Mouse (Mus musculus): ENCODE measurements around the gene Cdc42ep2.
A peak's percentile ranks its signal among the peaks of the same experiment; 100 is the strongest.

Cdc42ep2 gene

DNA sequence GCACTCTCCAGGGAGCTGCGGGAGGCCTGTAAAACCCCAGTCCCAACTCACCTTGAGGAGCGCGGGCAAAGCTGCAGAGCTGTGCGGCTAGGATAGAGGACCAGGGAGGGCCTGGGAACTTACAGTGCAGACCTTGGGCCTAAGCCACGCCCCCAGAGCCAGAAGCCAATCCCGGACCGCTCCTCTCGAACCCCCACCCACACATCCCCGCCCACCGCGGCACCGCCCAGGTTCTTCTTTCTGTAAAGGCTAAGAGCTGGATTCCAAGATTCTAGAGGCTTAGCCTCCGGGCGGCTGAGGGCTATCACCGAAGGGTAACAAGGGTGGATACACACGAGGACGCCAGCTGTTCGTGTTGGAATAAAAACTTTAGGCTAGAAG is at the start of gene Cdc42ep2:
Gene Cdc42ep2, minus strand, starts transcription at position 104 of the 381 bp plus-strand sequence.
- DNase-seq = peak; percentile 97

DNA sequence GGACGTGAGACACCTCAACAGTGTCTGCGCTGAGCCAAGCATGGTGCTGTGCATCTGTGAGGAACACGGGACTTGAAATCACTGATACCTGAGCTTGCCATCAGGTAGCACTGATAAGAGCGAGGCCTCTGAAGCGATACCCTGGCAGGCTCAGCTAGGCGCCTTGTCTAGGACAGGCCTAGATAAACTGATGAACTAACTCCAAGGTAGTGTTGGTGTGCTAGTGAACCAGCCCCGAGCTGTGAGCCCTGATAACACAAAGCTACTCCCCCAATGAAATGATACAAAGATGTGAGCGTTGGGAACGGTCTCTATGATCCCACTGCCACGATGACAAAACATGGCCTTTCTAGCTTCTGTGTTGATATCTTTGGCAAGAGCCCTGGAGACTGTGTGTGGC is 43.0 kb upstream of the Cdc42ep2 start:
- DNase-seq = no peak

GRCm38 (mm10) chr19:5966786-5967185 is 42.2 kb upstream of the Cdc42ep2 start:
- DNase-seq = no peak

DNA sequence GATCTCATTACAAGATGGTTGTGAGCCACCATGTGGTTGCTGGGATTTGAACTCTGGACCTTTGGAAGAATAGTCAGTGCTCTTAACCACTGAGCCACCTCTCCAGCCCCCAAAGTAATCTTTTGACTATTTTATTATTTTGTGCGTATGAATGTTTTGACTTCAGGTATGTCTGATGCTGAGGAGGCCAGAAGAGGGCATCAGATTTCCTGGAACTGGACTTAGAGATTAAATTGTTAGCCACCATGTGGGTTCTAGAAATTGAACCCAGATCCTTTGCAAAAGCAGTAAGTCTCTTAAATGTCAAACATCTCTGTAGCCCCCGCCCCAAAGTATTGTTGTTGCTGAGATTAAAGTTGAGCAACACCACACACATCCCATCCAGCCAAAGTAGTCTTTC is 41.3 kb upstream of the Cdc42ep2 start:
- no peak for DNase-seq

GRCm38 (mm10) chr19:5965280-5965679 is 40.7 kb upstream of the Cdc42ep2 start:
- DNase-seq = peak; percentile 84

GRCm38 (mm10) chr19:5964804-5965203 is 40.2 kb upstream of the Cdc42ep2 start:
- DNase-seq = no peak

DNA sequence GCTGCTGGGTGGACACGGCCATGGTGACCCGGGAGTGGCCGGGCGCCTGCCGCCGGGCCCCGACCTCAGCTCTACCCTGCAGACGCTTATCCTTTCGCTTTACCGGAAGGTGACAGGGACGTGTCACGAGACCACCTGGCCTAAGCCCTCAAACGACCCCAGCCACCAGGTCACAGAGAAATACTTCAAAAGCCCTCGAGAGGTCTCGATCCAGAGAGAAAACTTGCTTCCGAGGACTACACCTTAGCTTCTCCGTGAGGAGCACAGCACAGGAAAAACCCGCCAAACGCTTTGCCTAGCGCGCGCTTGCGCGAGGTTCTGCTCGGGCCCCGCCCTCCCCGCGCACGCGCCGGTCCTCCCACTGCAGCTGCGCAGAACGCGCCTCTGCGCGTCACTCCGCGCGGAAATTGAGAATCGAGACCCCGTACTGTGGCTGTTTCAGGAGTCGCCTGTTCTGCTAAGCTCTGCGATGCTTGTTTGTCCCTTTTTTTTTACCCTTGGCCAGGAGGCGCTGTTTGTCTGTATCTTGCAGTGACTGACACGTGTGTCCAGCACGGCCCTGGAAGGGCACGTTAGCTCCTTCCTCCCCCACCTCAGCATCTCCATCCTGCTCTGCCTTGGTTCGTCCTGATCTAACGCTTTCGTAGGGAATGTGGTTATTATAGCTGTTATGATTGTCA is 39.4 kb upstream of the Cdc42ep2 start, which contains the start of gene Pola2:
Gene Pola2, minus strand, starts transcription at position 320 of the 680 bp plus-strand sequence.
- peak; percentile 86 for DNase-seq

GRCm38 (mm10) chr19:5962651-5963050 is 38.0 kb upstream of the Cdc42ep2 start:
- DNase-seq = no peak

DNA sequence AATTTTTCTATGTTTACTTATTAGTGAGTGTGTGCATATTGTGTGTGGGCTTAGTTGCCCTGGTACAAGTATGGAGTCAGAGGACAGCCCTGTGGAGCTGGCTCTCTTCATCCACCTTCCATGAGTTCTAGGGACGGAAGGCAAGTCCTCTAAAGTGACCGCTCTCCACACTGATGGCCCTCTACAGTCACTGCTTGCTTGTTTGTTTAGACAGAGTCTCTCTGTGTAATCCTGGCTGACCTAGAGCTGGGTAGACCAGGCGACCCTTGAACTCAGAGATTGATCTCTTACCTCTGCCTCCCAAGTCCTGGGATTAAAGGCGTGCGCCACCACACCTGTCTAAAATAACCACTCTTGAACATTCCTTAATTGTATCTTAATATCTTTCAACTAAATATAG is 32.8 kb upstream of the Cdc42ep2 start:
- no peak for DNase-seq

DNA sequence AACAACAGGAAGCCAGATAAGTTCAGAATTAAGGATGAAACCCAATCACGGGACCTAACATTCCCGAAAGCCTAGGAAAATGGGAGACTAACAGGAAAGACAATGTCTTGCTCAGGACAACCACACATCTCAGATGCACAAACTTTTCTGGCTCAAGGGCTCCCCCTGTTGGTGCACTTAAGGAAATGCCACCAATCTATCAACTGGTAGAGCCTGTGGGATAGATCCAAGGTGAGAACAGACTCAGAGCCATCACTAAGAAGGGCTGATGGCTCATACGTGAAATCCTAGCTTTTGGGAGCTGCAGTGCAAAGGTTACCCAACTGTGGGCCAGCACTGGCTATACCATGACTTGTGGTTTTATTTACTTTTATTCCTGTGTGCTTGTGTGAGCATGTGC is 32.1 kb upstream of the Cdc42ep2 start:
- DNase-seq = peak; percentile 82

GRCm38 (mm10) chr19:5955704-5956670 is 31.4 kb upstream of the Cdc42ep2 start:
- DNase-seq = peak; percentile 87

GRCm38 (mm10) chr19:5954936-5955335 is 30.3 kb upstream of the Cdc42ep2 start:
- no peak for DNase-seq

- peak; percentile 33 for DNase-seq
Observed at GRCm38 (mm10) chr19:5954031-5954710, 29.6 kb upstream of the Cdc42ep2 start.

DNA sequence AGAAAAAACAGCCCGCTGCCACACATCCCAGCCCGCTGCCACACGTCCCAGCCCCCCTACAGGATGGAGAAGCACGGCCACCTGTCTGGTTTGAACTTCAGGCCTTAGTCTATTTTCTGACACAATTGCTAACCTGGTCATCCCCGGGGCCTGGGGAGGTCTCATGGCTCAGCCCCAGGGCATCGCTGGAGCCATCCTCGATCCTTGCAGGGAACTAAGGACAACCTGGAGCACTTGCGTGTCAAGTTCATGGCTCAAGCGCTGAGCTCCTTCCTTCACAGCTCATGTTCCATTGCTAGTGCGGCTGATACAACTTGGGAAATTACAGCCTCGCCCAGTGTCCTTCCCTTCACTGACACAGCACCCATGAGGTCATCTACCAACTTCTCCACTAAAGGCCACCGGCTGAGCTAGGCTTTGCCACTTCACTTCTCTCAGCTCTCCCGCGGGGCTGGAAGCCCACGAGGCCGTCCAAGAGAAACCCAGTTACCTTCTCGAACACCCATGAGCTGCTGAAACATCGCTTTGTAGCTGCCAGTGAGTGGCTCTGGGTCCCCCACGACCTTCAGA is 28.7 kb upstream of the Cdc42ep2 start:
- DNase-seq = no peak

- peak; percentile 87 for DNase-seq
Observed at GRCm38 (mm10) chr19:5952071-5952691, 27.6 kb upstream of the Cdc42ep2 start.

DNA sequence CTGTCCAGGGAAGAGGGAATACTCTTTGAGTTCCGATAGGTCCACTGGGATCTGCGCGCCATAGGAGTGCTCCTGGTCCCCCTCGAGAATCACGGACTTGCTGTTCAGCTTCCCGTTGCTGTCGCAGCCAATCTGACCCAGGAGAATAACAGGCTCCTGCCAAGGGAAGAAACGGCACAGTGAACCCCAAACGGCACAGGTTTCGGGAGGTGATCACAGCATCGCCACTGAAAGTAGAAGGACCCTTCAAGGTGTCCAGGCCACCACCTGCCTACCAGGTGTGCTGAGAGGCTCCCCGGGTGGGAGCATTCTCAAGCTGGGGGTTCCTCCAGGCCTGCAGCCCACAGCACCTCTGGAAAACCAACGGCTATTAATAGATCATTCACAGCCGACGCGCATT is 27.0 kb upstream of the Cdc42ep2 start:
- DNase-seq = no peak

GRCm38 (mm10) chr19:5950218-5950617 is 25.6 kb upstream of the Cdc42ep2 start:
- DNase-seq = peak; percentile 36

- DNase-seq = no peak
Observed at GRCm38 (mm10) chr19:5945891-5946290, 21.3 kb upstream of the Cdc42ep2 start.

DNA sequence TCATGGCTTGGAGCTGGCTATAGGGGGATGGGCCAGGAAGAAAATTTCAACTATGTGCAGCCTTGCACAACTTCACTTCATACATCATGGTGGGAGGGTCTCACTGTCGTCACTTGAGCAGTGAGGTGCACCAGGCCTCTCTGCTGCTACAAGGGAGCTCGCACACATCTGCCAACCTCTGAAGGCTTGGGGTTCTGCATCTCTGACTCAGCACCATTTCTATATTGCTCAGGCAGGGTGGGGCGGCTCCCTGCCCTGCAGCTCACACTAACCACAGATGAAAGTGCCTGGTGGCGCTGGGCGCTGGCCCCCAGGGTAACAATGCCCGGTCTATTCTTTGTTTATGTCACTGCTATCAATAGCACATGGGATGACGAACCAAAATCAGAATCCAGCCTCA is 20.4 kb upstream of the Cdc42ep2 start:
- DNase-seq = no peak

DNA sequence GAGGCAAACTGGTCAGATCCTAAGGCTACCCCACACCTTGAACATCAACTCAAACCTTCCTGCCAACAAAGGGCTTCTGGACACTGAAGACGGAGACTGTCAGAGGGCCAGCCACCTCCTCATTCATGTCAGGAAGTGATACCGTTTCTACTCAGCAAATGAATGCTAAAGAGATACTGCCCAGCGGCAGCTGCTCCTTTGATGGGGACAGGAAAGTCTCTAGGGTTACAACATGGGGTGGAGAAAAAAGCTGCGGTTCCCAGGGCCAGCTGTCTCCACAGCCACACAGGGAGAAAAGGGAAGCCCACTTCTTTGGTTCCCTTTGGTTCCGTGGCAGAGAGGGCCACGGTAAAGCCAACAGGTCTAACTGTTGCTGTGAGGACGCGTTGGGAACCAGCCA is 19.5 kb upstream of the Cdc42ep2 start:
- DNase-seq = no peak

DNA sequence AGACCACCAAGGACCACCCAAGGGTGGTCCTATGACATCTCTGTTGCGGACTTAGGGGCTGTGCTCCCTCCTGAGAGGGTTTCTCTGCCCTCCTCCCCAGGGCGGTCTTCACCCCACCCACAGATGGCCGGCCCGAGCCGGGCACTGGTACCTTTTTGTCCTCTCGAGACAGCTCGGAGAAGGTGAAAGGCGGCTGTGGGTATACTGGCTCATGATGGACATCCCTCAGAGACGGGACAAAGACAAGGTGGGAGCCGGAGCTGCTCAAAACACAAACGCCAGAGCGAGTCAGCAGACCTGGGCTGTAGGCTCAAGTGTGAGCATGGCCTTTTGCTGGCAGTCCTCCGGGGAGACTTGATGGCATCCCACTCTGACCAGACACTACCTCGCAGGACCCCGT is 18.8 kb upstream of the Cdc42ep2 start:
- DNase-seq = no peak

DNA sequence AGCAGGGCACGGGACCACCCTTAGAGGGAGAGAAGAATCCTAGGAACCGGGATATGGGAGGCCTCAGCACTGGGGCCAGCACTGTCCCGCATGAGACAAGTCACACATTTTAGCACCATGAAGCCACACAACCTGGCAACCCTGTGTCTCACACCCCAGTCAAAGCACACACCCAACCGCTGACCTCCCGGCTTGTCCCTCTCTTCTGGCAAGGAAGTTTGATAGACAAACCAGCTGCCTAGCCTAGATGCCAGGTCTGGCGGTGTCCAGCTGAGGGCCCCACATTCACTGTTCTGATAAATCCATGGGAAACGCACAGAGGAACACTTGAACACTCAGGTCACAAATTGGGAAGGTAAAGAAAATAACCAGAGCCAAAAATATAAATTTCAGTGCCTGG is 18.0 kb upstream of the Cdc42ep2 start:
- no peak for DNase-seq

GRCm38 (mm10) chr19:5940656-5941055 is 16.0 kb upstream of the Cdc42ep2 start:
- DNase-seq = no peak

Measured in kidney, adult 9 months (tissue).